Mouse (Mus musculus) retina, adult 2 months (tissue): Measurements from ENCODE around the gene Col4a4.

Source experiments
- DNase-seq: peaks from one replicate; pipeline ENCODE4 v3.0.0-alpha.2; 2012; ENCODE audit warnings: low read depth, low spot score

Col4a4 gene

GRCm38 (mm10) chr1:82586713-82587399 lies at the start of gene Col4a4, which contains the start of gene Col4a3:
Col4a4 (minus strand) TSS chr1:82586849.
Col4a3 (plus strand) TSS chr1:82586921.
- no peak for DNase-seq

GRCm38 (mm10) chr1:82636321-82636720 lies 49.7 kb upstream of the Col4a4 start:
- DNase-seq = no peak

- no peak for DNase-seq
Observed at GRCm38 (mm10) chr1:82635254-82635620, 48.6 kb upstream of the Col4a4 start.

GRCm38 (mm10) chr1:82634545-82635253 lies 48.0 kb upstream of the Col4a4 start:
- no peak for DNase-seq

GRCm38 (mm10) chr1:82631169-82631792 lies 44.6 kb upstream of the Col4a4 start:
- DNase-seq = no peak

- DNase-seq = no peak
Observed at GRCm38 (mm10) chr1:82629495-82629894, 42.8 kb upstream of the Col4a4 start.

- DNase-seq = no peak
Observed at GRCm38 (mm10) chr1:82627652-82628051, 41.0 kb upstream of the Col4a4 start.

- no peak for DNase-seq
Observed at GRCm38 (mm10) chr1:82625474-82625873, 38.8 kb upstream of the Col4a4 start.

GRCm38 (mm10) chr1:82624934-82625333 lies 38.3 kb upstream of the Col4a4 start:
- DNase-seq = no peak

- DNase-seq = no peak
Observed at GRCm38 (mm10) chr1:82619981-82620380, 33.3 kb upstream of the Col4a4 start.

- DNase-seq = no peak
Observed at GRCm38 (mm10) chr1:82618592-82618991, 31.9 kb upstream of the Col4a4 start.

GRCm38 (mm10) chr1:82618001-82618400 lies 31.4 kb upstream of the Col4a4 start:
- DNase-seq = no peak

- no peak for DNase-seq
Observed at GRCm38 (mm10) chr1:82612061-82612660, 25.5 kb upstream of the Col4a4 start.

- no peak for DNase-seq
Observed at GRCm38 (mm10) chr1:82608646-82609262, 22.1 kb upstream of the Col4a4 start.

GRCm38 (mm10) chr1:82605856-82606255 lies 19.2 kb upstream of the Col4a4 start:
- DNase-seq = no peak

GRCm38 (mm10) chr1:82605347-82605746 lies 18.7 kb upstream of the Col4a4 start:
- DNase-seq = no peak

GRCm38 (mm10) chr1:82603198-82603950 lies 16.7 kb upstream of the Col4a4 start:
- no peak for DNase-seq

- no peak for DNase-seq
Observed at GRCm38 (mm10) chr1:82596864-82597596, 10.4 kb upstream of the Col4a4 start.

- DNase-seq = no peak
Observed at GRCm38 (mm10) chr1:82590266-82590665, 3.6 kb upstream of the Col4a4 start.

- DNase-seq = no peak
Observed at GRCm38 (mm10) chr1:82585981-82586380, 668 bp downstream of the Col4a4 start.
